Mouse (Mus musculus) liver, embryonic 14.5 days (tissue): ENCODE measurements around the gene Shisa5.

Experiments
- CTCF ChIP-seq: IDR thresholded peaks from 2 replicates; pipeline ENCODE4 v1.5.1; 2016; ENCODE audit warnings: antibody characterized with exemption, low read depth, control low read depth
- EP300 ChIP-seq: IDR thresholded peaks from 2 replicates; pipeline ENCODE4 v1.6.1; 2016; ENCODE audit warnings: antibody characterized with exemption, low read depth

GRCm38 (mm10) chr9:109051651-109052489 lies 13.5 kb downstream of the Shisa5 start:
- TF ChIP-seq CTCF (no peak), EP300 (no peak)
